Mouse (Mus musculus) heart, embryonic 16.5 days (tissue): ENCODE measurements around the gene Atp11a. TPM values are rescaled to one million over a fixed set of nuclear protein-coding genes. Genes with fewer than 3 reads are reported as not detected.

ENCODE experiments used
- ATAC-seq: fragments of 200-750 bp; cut with Nextera tagmentation; replicated peaks from 2 replicates; pipeline ENCODE4 v1.8.0; 2017; ENCODE audit warnings: moderate number of reproducible peaks; ENCODE audit not compliant: insufficient read depth, low FRiP score; ENCODE audit errors: extremely low read depth
- H3K27ac ChIP-seq: fragments of 300-500 bp; sonication (generic); 2 replicates; pipeline ENCODE4 v1.5.1; 2014; ENCODE audit warnings: mild to moderate bottlenecking, low read length, control low read depth, moderate library complexity
- H3K27me3 ChIP-seq: fragments of 300-500 bp; sonication (generic); 2 replicates; pipeline ENCODE4 v1.6.1; 2014; ENCODE audit warnings: low read length, mixed read lengths; ENCODE audit not compliant: control insufficient read depth, insufficient read depth
- H3K36me3 ChIP-seq: fragments of 300-500 bp; sonication (generic); 2 replicates; pipeline ENCODE4 v1.6.1; 2014; ENCODE audit not compliant: control insufficient read depth, insufficient read depth
- H3K4me1 ChIP-seq: fragments of 300-500 bp; sonication (generic); 2 replicates; pipeline ENCODE4 v1.6.1; 2014; ENCODE audit warnings: low read length, mixed read lengths; ENCODE audit not compliant: control insufficient read depth, insufficient read depth
- H3K4me2 ChIP-seq: fragments of 300-500 bp; sonication (generic); 2 replicates; pipeline ENCODE4 v1.6.1; 2014; ENCODE audit warnings: low read depth, mild to moderate bottlenecking, control low read depth, low read length
- H3K4me3 ChIP-seq: fragments of 300-500 bp; sonication (generic); 2 replicates; pipeline ENCODE4 v1.5.1; 2014; ENCODE audit warnings: mild to moderate bottlenecking, control low read depth, low read length
- H3K9ac ChIP-seq: fragments of 300-500 bp; sonication (generic); 2 replicates; pipeline ENCODE4 v1.6.1; 2014; ENCODE audit warnings: low read length, control low read depth
- H3K9me3 ChIP-seq: fragments of 300-500 bp; sonication (generic); replicated peaks from 2 replicates; pipeline ENCODE4 v1.6.1; 2016; ENCODE audit warnings: low read length; ENCODE audit not compliant: control insufficient read depth
- WGBS: fragments of 180-500 bp; shearing (Covaris S2); extraction: QIAGEN DNeasy Blood & Tissue Kit; methylation state at CpG from one replicate; pipeline ENCODE4 v1.1.7; 2014; 5-methylcytosine and 5-hydroxymethylcytosine counted together
- polyA plus RNA-seq: library from polyadenylated mRNA; unstranded; fragments of >200 nt; fragmentation: Nextera tagmentation; extraction: Ambion mirVana; gene quantifications from 2 replicates; pipeline ENCODE4 v1.2.1, GENCODE M21; 2015

Atp11a gene
- polyA plus RNA-seq, 1 experiment from 2014 or later, result 10.8 TPM

- peak; percentile 18; the same call in 1 of the 2 replicates for ATAC-seq
- H3K9ac ChIP-seq, result peak overlapping the region; percentile 44
- H3K9me3 ChIP-seq, result no peaks in the 10 kb centered on the region
- no peaks in the 10 kb centered on the region for H3K27me3 ChIP-seq
- peaks cover 52% of the 10 kb centered on the region for H3K4me1 ChIP-seq
- peak overlapping the region; percentile 41 for H3K4me2 ChIP-seq
- H3K4me3 ChIP-seq, result no peak overlapping the region
- WGBS, result 51% methylated on average over 10 of the region's 10 CpGs
- H3K27ac ChIP-seq, result peak overlapping the region; percentile 96
- H3K36me3 ChIP-seq, result no peaks in the 10 kb centered on the region
These were observed 19.4 kb downstream of the Atp11a start for GRCm38 (mm10) chr8:12776166-12776565.

- no peak for ATAC-seq
- Histone ChIP-seq H3K4me1 (peaks cover 49% of the 10 kb centered on the region), H3K4me2 (no peak overlapping the region), H3K9me3 (no peaks in the 10 kb centered on the region), H3K27ac (peak overlapping the region; percentile 96; the same call in 1 of the 2 replicates), H3K36me3 (no peaks in the 10 kb centered on the region), H3K9ac (0 out of 2 replicates have a peak overlapping the region, but pooled peaks have one; percentile 8), H3K27me3 (no peaks in the 10 kb centered on the region), H3K4me3 (no peak overlapping the region)
- 43% methylated on average over 5 of the region's 5 CpGs for WGBS
These were observed 20.4 kb downstream of the Atp11a start for GRCm38 (mm10) chr8:12777171-12777570.

- H3K27ac ChIP-seq, result no peak overlapping the region
- peaks cover 43% of the 10 kb centered on the region for H3K4me1 ChIP-seq
- no peaks in the 10 kb centered on the region for H3K36me3 ChIP-seq
- H3K4me2 ChIP-seq, result no peak overlapping the region
- H3K27me3 ChIP-seq, result no peaks in the 10 kb centered on the region
- H3K9ac ChIP-seq, result no peak overlapping the region
- WGBS, result 50% methylated on average over 4 of the region's 4 CpGs
- ATAC-seq, result no peak
- no peaks in the 10 kb centered on the region for H3K9me3 ChIP-seq
- no peak overlapping the region for H3K4me3 ChIP-seq
These were observed 22.7 kb downstream of the Atp11a start for GRCm38 (mm10) chr8:12779541-12779940.

- Histone ChIP-seq H3K4me1 (peaks cover 12% of the 10 kb centered on the region), H3K9ac (no peak overlapping the region), H3K36me3 (no peaks in the 10 kb centered on the region), H3K9me3 (no peaks in the 10 kb centered on the region), H3K27me3 (no peaks in the 10 kb centered on the region), H3K27ac (no peak overlapping the region), H3K4me3 (no peak overlapping the region), H3K4me2 (no peak overlapping the region)
- ATAC-seq, result no peak
- WGBS, result 69% methylated on average over 8 of the region's 8 CpGs
These were observed 28.7 kb downstream of the Atp11a start for GRCm38 (mm10) chr8:12785508-12785907.

GRCm38 (mm10) chr8:12786261-12786957 lies 29.6 kb downstream of the Atp11a start:
- H3K9me3 ChIP-seq, result no peaks in the 10 kb centered on the region
- no peak for ATAC-seq
- no peak overlapping the region for H3K27ac ChIP-seq
- H3K27me3 ChIP-seq, result no peaks in the 10 kb centered on the region
- peaks cover 12% of the 10 kb centered on the region for H3K4me1 ChIP-seq
- H3K9ac ChIP-seq, result no peak overlapping the region
- no peaks in the 10 kb centered on the region for H3K36me3 ChIP-seq
- H3K4me2 ChIP-seq, result no peak overlapping the region
- WGBS, result 82% methylated on average over 14 of the region's 14 CpGs
- no peak overlapping the region for H3K4me3 ChIP-seq

GRCm38 (mm10) chr8:12786958-12787301 lies 30.1 kb downstream of the Atp11a start:
- WGBS, result 83% methylated on average over 12 of the region's 12 CpGs
- Histone ChIP-seq H3K9me3 (no peaks in the 10 kb centered on the region), H3K9ac (no peak overlapping the region), H3K4me3 (no peak overlapping the region), H3K27me3 (no peaks in the 10 kb centered on the region), H3K36me3 (no peaks in the 10 kb centered on the region), H3K4me2 (no peak overlapping the region), H3K27ac (no peak overlapping the region), H3K4me1 (peaks cover 12% of the 10 kb centered on the region)
- no peak for ATAC-seq

- ATAC-seq, result no peak
- Histone ChIP-seq H3K9me3 (no peaks in the 10 kb centered on the region), H3K4me2 (no peak overlapping the region), H3K27ac (no peak overlapping the region), H3K27me3 (no peaks in the 10 kb centered on the region), H3K4me3 (no peak overlapping the region), H3K36me3 (no peaks in the 10 kb centered on the region), H3K9ac (no peak overlapping the region), H3K4me1 (peaks cover 12% of the 10 kb centered on the region)
- WGBS, result 73% methylated on average over 8 of the region's 8 CpGs
These were observed 30.6 kb downstream of the Atp11a start for GRCm38 (mm10) chr8:12787427-12787826.

- H3K4me2 ChIP-seq, result no peak overlapping the region
- WGBS, result 78% methylated on average over 9 of the region's 9 CpGs
- ATAC-seq, result no peak
- H3K36me3 ChIP-seq, result no peaks in the 10 kb centered on the region
- H3K4me1 ChIP-seq, result peaks cover 8% of the 10 kb centered on the region; the same call in 1 of the 2 replicates
- no peaks in the 10 kb centered on the region for H3K9me3 ChIP-seq
- H3K27ac ChIP-seq, result no peak overlapping the region
- H3K27me3 ChIP-seq, result no peaks in the 10 kb centered on the region
- no peak overlapping the region for H3K9ac ChIP-seq
- H3K4me3 ChIP-seq, result no peak overlapping the region
These were observed 31.9 kb downstream of the Atp11a start for GRCm38 (mm10) chr8:12788695-12789094.

- Histone ChIP-seq H3K27ac (no peak overlapping the region), H3K9ac (no peak overlapping the region), H3K36me3 (no peaks in the 10 kb centered on the region), H3K9me3 (no peaks in the 10 kb centered on the region), H3K27me3 (no peaks in the 10 kb centered on the region), H3K4me3 (no peak overlapping the region), H3K4me2 (no peak overlapping the region), H3K4me1 (peaks cover 8% of the 10 kb centered on the region)
- WGBS, result 86% methylated on average over 5 of the region's 5 CpGs
- ATAC-seq, result no peak
These were observed 38.3 kb downstream of the Atp11a start for GRCm38 (mm10) chr8:12795011-12795671.
